Mouse (Mus musculus): ENCODE data around the gene Arid1b. TPM values are rescaled to one million over a fixed set of nuclear protein-coding genes. Genes with fewer than 3 reads are reported as not detected.

Arid1b gene
- polyA plus RNA-seq, 2 experiments = 14.7 to 20.5 TPM

GRCm38 (mm10) chr17:4947439-4947838, 46.7 kb upstream of the Arid1b start:
- ATAC-seq (ENCODE audit: low FRiP score, low read depth) (no peak), DNase-seq (ENCODE audit: low spot score) (no peak)
- H3K4me1 ChIP-seq (ENCODE audit: control insufficient read depth, insufficient read depth, low read length) = peaks cover 21% of the 10 kb centered on the region
- H3K27ac ChIP-seq (replicated peaks; ENCODE audit: low read depth, low read length) = no peak overlapping the region
- TF ChIP-seq POLR2A (IDR thresholded peaks at IDR 0.05; ENCODE audit: borderline replicate concordance, extremely low read depth, insufficient read depth, insufficient read length) = no peak
- no peak overlapping the region for H3K9ac ChIP-seq (ENCODE audit: low read depth, low read length, severe bottlenecking)
- no peaks in the 10 kb centered on the region for H3K27me3 ChIP-seq (ENCODE audit: control insufficient read depth, insufficient read depth, low read length)
- no peaks in the 10 kb centered on the region for H3K36me3 ChIP-seq (ENCODE audit: control insufficient read depth, insufficient read depth, low read length)
- no peaks in the 10 kb centered on the region for H3K9me3 ChIP-seq (ENCODE audit: control insufficient read depth, low read length)
- H3K4me2 ChIP-seq (replicated peaks; ENCODE audit: low read depth, low read length, severe bottlenecking) = no peak overlapping the region
- no peak overlapping the region for H3K4me3 ChIP-seq (replicated peaks; ENCODE audit: low read length)
- WGBS = 49% methylated on average over 2 of the region's 2 CpGs

- H3K9me3 ChIP-seq (ENCODE audit: control insufficient read depth, low read length) = no peaks in the 10 kb centered on the region
- H3K4me3 ChIP-seq (replicated peaks; ENCODE audit: low read length) = no peak overlapping the region
- H3K36me3 ChIP-seq (ENCODE audit: control insufficient read depth, insufficient read depth, low read length) = no peaks in the 10 kb centered on the region
- TF ChIP-seq POLR2A (IDR thresholded peaks at IDR 0.05; ENCODE audit: borderline replicate concordance, extremely low read depth, insufficient read depth, insufficient read length) = no peak
- no peak overlapping the region for H3K4me2 ChIP-seq (replicated peaks; ENCODE audit: low read depth, low read length, severe bottlenecking)
- no peaks in the 10 kb centered on the region for H3K27me3 ChIP-seq (ENCODE audit: control insufficient read depth, insufficient read depth, low read length)
- peaks cover 21% of the 10 kb centered on the region for H3K4me1 ChIP-seq (ENCODE audit: control insufficient read depth, insufficient read depth, low read length)
- no peak overlapping the region for H3K27ac ChIP-seq (replicated peaks; ENCODE audit: low read depth, low read length)
- WGBS = 50% methylated on average over 3 of the region's 3 CpGs
- no peak overlapping the region for H3K9ac ChIP-seq (ENCODE audit: low read depth, low read length, severe bottlenecking)
- no peak for DNase-seq (ENCODE audit: low spot score)
- ATAC-seq (ENCODE audit: low FRiP score, low read depth) = no peak
These were observed 45.6 kb upstream of the Arid1b start for GRCm38 (mm10) chr17:4948501-4948900.

GRCm38 (mm10) chr17:4954431-4954830, 39.7 kb upstream of the Arid1b start:
- Histone ChIP-seq H3K4me1 (ENCODE audit: control insufficient read depth, insufficient read depth, low read length) (no peaks in the 10 kb centered on the region), H3K27ac (replicated peaks; ENCODE audit: low read depth, low read length) (no peak overlapping the region), H3K4me2 (replicated peaks; ENCODE audit: low read depth, low read length, severe bottlenecking) (no peak overlapping the region), H3K27me3 (ENCODE audit: control insufficient read depth, insufficient read depth, low read length) (no peaks in the 10 kb centered on the region), H3K9ac (ENCODE audit: low read depth, low read length, severe bottlenecking) (no peak overlapping the region), H3K36me3 (ENCODE audit: control insufficient read depth, insufficient read depth, low read length) (no peaks in the 10 kb centered on the region), H3K4me3 (replicated peaks; ENCODE audit: low read length) (no peak overlapping the region), H3K9me3 (ENCODE audit: control insufficient read depth, low read length) (no peaks in the 10 kb centered on the region)
- TF ChIP-seq POLR2A (IDR thresholded peaks at IDR 0.05; ENCODE audit: borderline replicate concordance, extremely low read depth, insufficient read depth, insufficient read length) = no peak
- ATAC-seq (ENCODE audit: low FRiP score, low read depth) (no peak), DNase-seq (ENCODE audit: low spot score) (no peak)
- WGBS = 51% methylated on average over 4 of the region's 4 CpGs

DNA sequence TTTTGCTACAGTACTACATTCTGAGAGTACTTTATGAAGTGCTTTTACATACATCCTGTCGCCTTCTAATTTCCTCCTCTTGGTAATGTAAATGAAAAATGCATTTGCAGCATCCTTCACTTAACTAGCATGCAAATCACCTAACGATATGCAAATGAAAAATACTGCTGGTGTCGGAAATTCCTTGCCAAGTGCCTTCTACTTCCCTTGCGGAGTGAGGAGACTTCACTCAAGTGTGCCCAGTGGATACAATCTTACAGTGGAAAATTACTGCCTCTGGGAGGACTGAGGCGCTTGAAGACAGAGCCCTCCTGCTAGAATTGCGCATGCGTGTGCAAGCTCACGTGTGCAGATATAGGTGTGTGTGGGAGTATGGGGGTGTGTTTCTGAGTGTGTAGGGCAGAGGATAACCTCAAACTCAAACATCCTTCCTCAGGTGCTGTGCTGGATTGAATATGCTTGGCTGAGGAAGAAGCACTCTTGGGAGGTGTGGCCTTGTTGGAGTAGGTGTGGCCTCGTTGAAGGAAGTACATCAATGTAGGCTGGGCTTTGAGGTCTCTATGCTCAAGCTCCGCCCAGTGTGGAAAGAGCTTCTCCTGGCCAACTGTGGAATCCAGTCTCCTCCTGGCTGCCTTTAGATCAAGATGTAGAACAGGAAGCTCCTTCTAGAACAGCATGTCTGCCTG, 29.8 kb upstream of the Arid1b start:
- WGBS = 82% methylated on average over 10 of the region's 10 CpGs
- Histone ChIP-seq H3K4me2 (replicated peaks; ENCODE audit: low read depth, low read length, severe bottlenecking) (no peak overlapping the region), H3K27me3 (ENCODE audit: control insufficient read depth, insufficient read depth, low read length) (no peaks in the 10 kb centered on the region), H3K9me3 (ENCODE audit: control insufficient read depth, low read length) (no peaks in the 10 kb centered on the region), H3K4me3 (replicated peaks; ENCODE audit: low read length) (no peak overlapping the region), H3K27ac (replicated peaks; ENCODE audit: low read depth, low read length) (no peak overlapping the region), H3K4me1 (ENCODE audit: control insufficient read depth, insufficient read depth, low read length) (no peaks in the 10 kb centered on the region), H3K36me3 (ENCODE audit: control insufficient read depth, insufficient read depth, low read length) (no peaks in the 10 kb centered on the region), H3K9ac (ENCODE audit: low read depth, low read length, severe bottlenecking) (no peak overlapping the region)
- no peak for DNase-seq (ENCODE audit: low spot score)
- no peak for ATAC-seq (ENCODE audit: low FRiP score, low read depth)
- TF ChIP-seq POLR2A (IDR thresholded peaks at IDR 0.05; ENCODE audit: borderline replicate concordance, extremely low read depth, insufficient read depth, insufficient read length) = no peak

GRCm38 (mm10) chr17:4967201-4967600, 26.9 kb upstream of the Arid1b start:
- no peaks in the 10 kb centered on the region for H3K27me3 ChIP-seq (ENCODE audit: control insufficient read depth, insufficient read depth, low read length)
- no peak overlapping the region for H3K9ac ChIP-seq (ENCODE audit: low read depth, low read length, severe bottlenecking)
- ATAC-seq (ENCODE audit: low FRiP score, low read depth) (no peak), DNase-seq (ENCODE audit: low spot score) (no peak)
- H3K4me3 ChIP-seq (replicated peaks; ENCODE audit: low read length) = no peak overlapping the region
- H3K27ac ChIP-seq (replicated peaks; ENCODE audit: low read depth, low read length) = no peak overlapping the region
- H3K9me3 ChIP-seq (ENCODE audit: control insufficient read depth, low read length) = no peaks in the 10 kb centered on the region
- 58% methylated on average over 4 of the region's 4 CpGs for WGBS
- no peaks in the 10 kb centered on the region for H3K36me3 ChIP-seq (ENCODE audit: control insufficient read depth, insufficient read depth, low read length)
- H3K4me1 ChIP-seq (ENCODE audit: control insufficient read depth, insufficient read depth, low read length) = no peaks in the 10 kb centered on the region
- H3K4me2 ChIP-seq (replicated peaks; ENCODE audit: low read depth, low read length, severe bottlenecking) = no peak overlapping the region
- no peak for TF ChIP-seq POLR2A (IDR thresholded peaks at IDR 0.05; ENCODE audit: borderline replicate concordance, extremely low read depth, insufficient read depth, insufficient read length)

Measured in limb, embryonic 14.5 days (tissue).